Mouse (Mus musculus) ovary, adult 2 months (tissue): Measurements from ENCODE around the gene Intu. TPM values are rescaled to one million over a fixed set of nuclear protein-coding genes. Genes with fewer than 3 reads are reported as not detected.

Source experiments
- polyA plus RNA-seq: library from polyadenylated mRNA; depleted of rRNA; stranded (reverse); fragments of >200 nt; gene quantifications from 2 replicates; pipeline ENCODE4 v1.2.3, GENCODE M21; 2012; rRNA removed

The Intu gene
- 3.3 and 3.5 TPM in 2 replicates for polyA plus RNA-seq

GRCm38 (mm10) chr3:40531286-40532141 lies at the start of gene Intu:
Intu (plus strand) TSS chr3:40531286.

GRCm38 (mm10) chr3:40708655-40709054 lies 177.6 kb downstream of the Intu start, which contains the start of gene Slc25a31:
Slc25a31 (plus strand) TSS chr3:40708855.

GRCm38 (mm10) chr3:40744024-40744835 lies 213.1 kb downstream of the Intu start, which contains the start of gene Hspa4l:
Hspa4l (plus strand) TSS chr3:40744495.

Other genes with a start within 250 kb of the Intu start
- 0.46 and 0.51 TPM in 2 replicates for gene Slc25a31, start 177.6 kb downstream of the Intu start, polyA plus RNA-seq
- 22.6 and 37.6 TPM in 2 replicates for gene Hspa4l, start 213.2 kb downstream of the Intu start, polyA plus RNA-seq